Mouse (Mus musculus): ENCODE data around the gene Heatr9. TPM values are rescaled to one million over a fixed set of nuclear protein-coding genes. Genes with fewer than 3 reads are reported as not detected.
"Not testable (repeated sequence)": the region's sequence is repeated elsewhere in the genome, so short reads cannot be mapped to it uniquely, and the experiment has no call there.

Gene Heatr9
- polyA plus RNA-seq, 1 experiment: 0.04 TPM

DNA sequence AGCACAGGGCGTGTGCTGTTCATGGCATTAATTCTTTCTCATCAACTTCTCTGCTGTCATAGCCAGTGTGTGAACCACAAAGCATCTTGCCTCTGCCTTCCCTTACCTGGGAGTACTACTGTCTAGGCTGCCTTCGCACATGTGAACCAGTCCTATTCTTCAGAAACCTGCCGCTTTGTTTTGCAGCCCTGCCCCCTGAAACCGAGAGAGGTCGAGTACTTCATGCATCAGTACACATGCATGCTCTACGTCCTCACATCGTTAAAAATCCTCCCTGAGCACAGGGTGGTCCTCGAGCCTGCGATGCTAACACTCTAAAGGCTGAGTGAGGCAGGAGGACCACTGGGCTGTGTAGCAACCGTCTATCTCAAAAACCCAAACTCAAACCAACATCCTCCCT is 35.1 kb upstream of the Heatr9 start:
- Histone ChIP-seq H3K79me2 (ENCODE audit: control insufficient read depth, insufficient read depth) (no peaks in the 10 kb centered on the region), H3K36me3 (ENCODE audit: control insufficient read depth, insufficient read depth) (no peaks in the 10 kb centered on the region), H3K4me2 (ENCODE audit: low read depth) (no peak overlapping the region), H3ac (ENCODE audit: control insufficient read depth, insufficient read length) (no peak overlapping the region), H3K27me3 (ENCODE audit: control insufficient read depth, insufficient read depth, insufficient read length) (no peaks in the 10 kb centered on the region), H3K4me3 (no peak overlapping the region)
- TF ChIP-seq USF1 (IDR thresholded peaks at IDR 0.05; ENCODE audit: low read depth) (no peak), MYOD1 (IDR thresholded peaks at IDR 0.05; ENCODE audit: control insufficient read depth in 1 of 3, insufficient read length in 2 of 3, low read depth in 2 of 3) (no peak)

GRCm38 (mm10) chr11:83556085-83556781 is 34.3 kb upstream of the Heatr9 start:
- H3K4me2 ChIP-seq (ENCODE audit: low read depth): no peak overlapping the region
- TF ChIP-seq MAX (IDR thresholded peaks at IDR 0.05; ENCODE audit: low read depth): peak; percentile 62
- TF ChIP-seq POLR2AphosphoS2 (IDR thresholded peaks at IDR 0.05; ENCODE audit: insufficient read length, low read depth): no peak
- TF ChIP-seq MYOG (IDR thresholded peaks at IDR 0.05; ENCODE audit: control insufficient read depth in 1 of 3, insufficient read depth in 1 of 3, insufficient read length in 2 of 3, low read depth in 2 of 3): no peak
- TF ChIP-seq CEBPB (IDR thresholded peaks at IDR 0.05; ENCODE audit: insufficient read depth, poor library complexity, severe bottlenecking): no peak
- peak; percentile 81 for TF ChIP-seq USF1 (IDR thresholded peaks at IDR 0.05; ENCODE audit: low read depth)
- TF ChIP-seq REST (IDR thresholded peaks at IDR 0.05; ENCODE audit: insufficient read depth, insufficient read length): no peak
- no peaks in the 10 kb centered on the region for H3K79me2 ChIP-seq (ENCODE audit: control insufficient read depth, insufficient read depth)
- no peaks in the 10 kb centered on the region for H3K36me3 ChIP-seq (ENCODE audit: control insufficient read depth, insufficient read depth)
- H3K27me3 ChIP-seq (ENCODE audit: control insufficient read depth, insufficient read depth, insufficient read length): no peaks in the 10 kb centered on the region
- no peak overlapping the region for H3ac ChIP-seq (ENCODE audit: control insufficient read depth, insufficient read length)
- no peak overlapping the region for H3K4me3 ChIP-seq

DNA sequence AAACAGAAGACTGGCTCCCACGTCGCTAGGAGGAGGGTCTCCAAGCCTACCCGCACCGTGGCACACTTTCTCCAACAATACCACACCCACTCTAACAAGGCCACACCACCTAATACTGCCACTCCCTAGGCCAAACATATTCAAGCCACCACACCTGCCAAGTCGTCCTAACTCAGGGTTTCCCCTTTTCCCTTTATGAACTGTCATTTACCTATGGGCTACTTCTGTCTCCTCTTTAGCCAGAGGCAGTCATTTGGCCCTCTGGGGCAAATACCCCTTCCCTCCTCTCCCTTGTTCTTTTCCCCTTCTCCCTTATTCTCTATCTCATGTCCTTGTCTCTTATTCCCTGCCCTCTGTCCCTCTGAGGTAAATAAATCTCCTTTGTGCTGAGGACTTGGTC is 29.7 kb upstream of the Heatr9 start:
- H3K79me2 ChIP-seq (ENCODE audit: control insufficient read depth, insufficient read depth): no peaks in the 10 kb centered on the region
- no peak overlapping the region for H3K4me3 ChIP-seq
- H3K4me2 ChIP-seq (ENCODE audit: low read depth): no peak overlapping the region
- TF ChIP-seq USF1 (IDR thresholded peaks at IDR 0.05; ENCODE audit: low read depth) (no peak), MAX (IDR thresholded peaks at IDR 0.05; ENCODE audit: low read depth) (no peak), POLR2A (IDR thresholded peaks at IDR 0.05; ENCODE audit: insufficient read length, low read depth) (no peak), POLR2AphosphoS2 (IDR thresholded peaks at IDR 0.05; ENCODE audit: insufficient read length, low read depth) (no peak), TCF3 (IDR thresholded peaks at IDR 0.05; ENCODE audit: insufficient read length, low read depth) (no peak), CEBPB (IDR thresholded peaks at IDR 0.05; ENCODE audit: insufficient read depth, poor library complexity, severe bottlenecking) (no peak), TCF12 (IDR thresholded peaks at IDR 0.05; ENCODE audit: insufficient read depth, poor library complexity, severe bottlenecking) (no peak), SRF (IDR thresholded peaks at IDR 0.05; ENCODE audit: control insufficient read depth, insufficient read length, low read depth) (no peak), REST (IDR thresholded peaks at IDR 0.05; ENCODE audit: insufficient read depth, insufficient read length) (no peak), MYOG (IDR thresholded peaks at IDR 0.05; ENCODE audit: control insufficient read depth in 1 of 3, insufficient read depth in 1 of 3, insufficient read length in 2 of 3, low read depth in 2 of 3) (no peak)
- no peaks in the 10 kb centered on the region for H3K27me3 ChIP-seq (ENCODE audit: control insufficient read depth, insufficient read depth, insufficient read length)
- no peak overlapping the region for H3ac ChIP-seq (ENCODE audit: control insufficient read depth, insufficient read length)
- H3K36me3 ChIP-seq (ENCODE audit: control insufficient read depth, insufficient read depth): no peaks in the 10 kb centered on the region

DNA sequence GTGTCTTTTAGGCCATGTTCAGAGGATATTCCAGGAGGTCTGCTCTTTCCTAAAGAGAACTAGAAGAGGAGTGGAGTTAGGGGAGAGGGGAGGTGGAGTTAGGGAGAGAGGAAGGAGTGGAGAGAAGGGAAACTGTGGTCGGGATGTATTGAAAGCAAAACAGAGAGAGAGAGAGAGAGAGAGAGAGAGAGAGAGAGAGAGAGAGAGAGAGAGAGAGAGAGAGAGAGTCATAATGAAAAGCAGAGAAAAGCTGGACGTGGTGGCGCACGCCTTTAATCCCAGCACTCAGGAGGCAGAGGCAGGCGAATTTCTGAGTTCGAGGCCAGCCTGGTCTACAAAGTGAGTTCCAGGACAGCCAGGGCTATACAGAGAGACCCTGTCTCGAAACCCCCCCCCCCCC is 29.1 kb upstream of the Heatr9 start:
- H3K27me3 ChIP-seq (ENCODE audit: control insufficient read depth, insufficient read depth, insufficient read length); H3ac ChIP-seq (ENCODE audit: control insufficient read depth, insufficient read length); H3K4me3 ChIP-seq; H3K36me3 ChIP-seq (ENCODE audit: control insufficient read depth, insufficient read depth); H3K4me2 ChIP-seq (ENCODE audit: low read depth); H3K79me2 ChIP-seq (ENCODE audit: control insufficient read depth, insufficient read depth): not testable (repeated sequence)

GRCm38 (mm10) chr11:83550186-83550632 is 28.2 kb upstream of the Heatr9 start:
- no peaks in the 10 kb centered on the region for H3K27me3 ChIP-seq (ENCODE audit: control insufficient read depth, insufficient read depth, insufficient read length)
- no peak for TF ChIP-seq MYOD1 (IDR thresholded peaks at IDR 0.05; ENCODE audit: control insufficient read depth in 1 of 3, insufficient read length in 2 of 3, low read depth in 2 of 3)
- no peak for TF ChIP-seq E2F4 (IDR thresholded peaks at IDR 0.05; ENCODE audit: insufficient read depth)
- TF ChIP-seq TCF12 (IDR thresholded peaks at IDR 0.05; ENCODE audit: insufficient read depth, poor library complexity, severe bottlenecking): no peak
- TF ChIP-seq POLR2A (IDR thresholded peaks at IDR 0.05; ENCODE audit: insufficient read length, low read depth): no peak
- no peak for TF ChIP-seq REST (IDR thresholded peaks at IDR 0.05; ENCODE audit: insufficient read depth, insufficient read length)
- TF ChIP-seq USF1 (IDR thresholded peaks at IDR 0.05; ENCODE audit: low read depth): no peak
- TF ChIP-seq POLR2AphosphoS2 (IDR thresholded peaks at IDR 0.05; ENCODE audit: insufficient read length, low read depth): no peak
- TF ChIP-seq SRF (IDR thresholded peaks at IDR 0.05; ENCODE audit: control insufficient read depth, insufficient read length, low read depth): no peak
- TF ChIP-seq MYOG (IDR thresholded peaks at IDR 0.05; ENCODE audit: control insufficient read depth in 1 of 3, insufficient read depth in 1 of 3, insufficient read length in 2 of 3, low read depth in 2 of 3): no peak
- TF ChIP-seq MAX (IDR thresholded peaks at IDR 0.05; ENCODE audit: low read depth): no peak
- no peak overlapping the region for H3K4me2 ChIP-seq (ENCODE audit: low read depth)
- H3K79me2 ChIP-seq (ENCODE audit: control insufficient read depth, insufficient read depth): no peaks in the 10 kb centered on the region
- no peak overlapping the region for H3ac ChIP-seq (ENCODE audit: control insufficient read depth, insufficient read length)
- no peak overlapping the region for H3K4me3 ChIP-seq
- H3K36me3 ChIP-seq (ENCODE audit: control insufficient read depth, insufficient read depth): no peaks in the 10 kb centered on the region
